Mouse (Mus musculus): Measurements from ENCODE around the gene Mindy3. TPM values are rescaled to one million over a fixed set of nuclear protein-coding genes. Genes with fewer than 3 reads are reported as not detected.
"Not testable (repeated sequence)": the region's sequence is repeated elsewhere in the genome, so short reads cannot be mapped to it uniquely, and the experiment has no call there.

The Mindy3 gene
- polyA plus RNA-seq (2015; fragmentation: Nextera tagmentation; extraction: Ambion mirVana): 42.2 and 43.7 TPM in 2 replicates

DNA sequence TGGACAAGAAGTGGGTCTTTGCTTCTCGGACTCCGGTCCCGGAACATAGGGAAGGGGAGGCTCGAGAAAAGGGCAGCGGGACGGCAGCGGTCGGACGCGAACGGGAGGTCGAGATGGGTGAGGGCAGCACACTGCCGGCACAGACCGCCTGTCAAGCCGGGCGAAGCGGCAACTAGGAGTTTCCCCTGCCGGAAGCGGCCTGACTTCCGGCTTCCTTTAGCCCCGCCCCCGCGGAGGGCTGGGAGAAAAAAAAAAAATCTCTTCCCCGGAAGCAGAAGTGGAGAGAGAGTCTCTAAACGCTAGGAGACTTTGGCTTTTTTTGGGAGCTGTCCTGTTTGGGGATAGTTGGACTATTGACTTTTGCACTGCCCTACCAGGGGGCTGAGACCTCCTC is at the start of gene Mindy3:
Gene Mindy3, minus strand, starts transcription at position 209 of the 394 bp plus-strand sequence.
- Histone ChIP-seq H3K27me3 (no peaks in the 10 kb centered on the region), H3K36me3 (ENCODE audit: poor library complexity, severe bottlenecking) (no peaks in the 10 kb centered on the region), H3K9ac (peak within 1 kb of the TSS; percentile 89), H3K27ac (peak within 1 kb of the TSS; percentile 49), H3K4me1 (peaks cover 12% of the 10 kb centered on the region), H3K4me3 (peak within 1 kb of the TSS; percentile 86), H3K9me3 (replicated peaks) (no peaks in the 10 kb centered on the region), H3K4me2 (peak within 1 kb of the TSS; percentile 79)
- 0% methylated on average over 25 of the region's 25 CpGs for WGBS
- peak; percentile 94 for ATAC-seq

DNA sequence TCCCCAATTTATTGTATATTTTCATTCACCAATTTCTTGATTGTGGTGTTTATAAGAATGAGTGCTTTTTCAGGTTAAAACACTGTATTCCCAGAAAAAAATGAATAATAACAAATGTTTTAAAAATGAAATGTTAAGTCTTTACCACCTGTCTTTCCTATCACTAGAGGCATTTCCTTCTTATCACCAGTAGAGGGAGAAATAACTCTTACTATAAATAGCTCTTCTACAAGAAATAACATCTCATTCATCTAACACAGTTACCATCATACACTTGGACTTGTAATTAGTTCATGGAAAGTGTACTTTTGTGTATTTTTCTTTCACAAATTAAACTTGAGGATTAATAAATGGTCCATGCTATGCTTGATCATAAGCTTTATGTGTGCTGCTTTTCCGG is 40.5 kb upstream of the Mindy3 start:
- WGBS: 79% methylated on average over 1 of the region's 1 CpGs
- no peaks in the 10 kb centered on the region for H3K4me1 ChIP-seq
- ATAC-seq: 0 out of 2 replicates have a peak, but pooled peaks have one; percentile 36

DNA sequence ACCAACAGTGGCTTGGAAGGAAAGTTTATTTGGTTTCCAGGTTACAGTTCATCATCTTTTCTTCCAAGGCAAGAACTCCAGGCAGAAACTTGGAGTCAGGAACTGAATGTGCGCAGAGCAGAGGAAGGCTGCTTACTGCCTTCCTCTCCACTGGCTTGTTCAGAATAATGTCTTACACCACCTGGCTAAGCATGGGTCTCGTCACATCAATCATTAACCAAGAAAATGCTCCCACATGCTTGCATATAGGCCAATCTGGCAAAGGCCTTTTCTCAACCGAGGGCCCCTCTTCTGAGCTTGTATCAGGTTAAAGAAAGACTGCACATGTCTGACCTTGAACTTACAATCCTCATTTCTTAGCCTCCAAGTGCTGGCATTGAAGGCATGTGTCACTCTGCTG is 30.8 kb upstream of the Mindy3 start:
- no peaks in the 10 kb centered on the region for H3K36me3 ChIP-seq (ENCODE audit: poor library complexity, severe bottlenecking)
- H3K4me2 ChIP-seq: no peak overlapping the region
- no peaks in the 10 kb centered on the region for H3K4me1 ChIP-seq
- 79% methylated on average over 3 of the region's 3 CpGs for WGBS
- H3K4me3 ChIP-seq: no peak overlapping the region
- no peaks in the 10 kb centered on the region for H3K27me3 ChIP-seq
- ATAC-seq: no peak
- H3K27ac ChIP-seq: no peak overlapping the region
- H3K9ac ChIP-seq: no peak overlapping the region
- H3K9me3 ChIP-seq (replicated peaks): no peaks in the 10 kb centered on the region

More for the DNA sequence above, 40.5 kb upstream of the Mindy3 start:
- Histone ChIP-seq H3K9ac (no peak overlapping the region), H3K9me3 (replicated peaks) (no peaks in the 10 kb centered on the region), H3K4me3 (no peak overlapping the region), H3K4me2 (no peak overlapping the region), H3K27ac (no peak overlapping the region), H3K27me3 (no peaks in the 10 kb centered on the region), H3K36me3 (ENCODE audit: poor library complexity, severe bottlenecking) (no peaks in the 10 kb centered on the region)

DNA sequence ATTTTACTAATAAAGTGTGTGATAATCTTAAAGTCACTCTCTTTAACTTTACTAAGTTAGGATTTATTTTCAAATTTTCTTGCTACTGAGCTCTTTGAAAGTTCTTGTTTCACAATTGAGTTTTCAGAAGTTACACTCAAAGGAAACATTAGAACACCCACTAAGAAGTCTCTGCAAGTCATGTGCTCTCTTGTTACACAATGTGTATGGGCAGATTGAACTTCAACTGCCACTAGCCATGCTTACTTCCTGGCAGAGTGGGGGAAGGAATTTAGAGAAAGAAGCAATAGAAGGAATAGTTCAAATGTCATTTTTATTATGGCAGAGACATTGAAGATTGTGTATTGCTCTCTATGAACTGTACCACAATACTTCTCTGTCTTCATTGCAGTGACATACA is 20.9 kb upstream of the Mindy3 start:
- Histone ChIP-seq H3K4me3 (no peak overlapping the region), H3K9ac (no peak overlapping the region), H3K27ac (no peak overlapping the region), H3K36me3 (ENCODE audit: poor library complexity, severe bottlenecking) (no peaks in the 10 kb centered on the region), H3K9me3 (replicated peaks) (no peaks in the 10 kb centered on the region), H3K27me3 (no peaks in the 10 kb centered on the region), H3K4me2 (no peak overlapping the region), H3K4me1 (no peaks in the 10 kb centered on the region)
- no peak for ATAC-seq

DNA sequence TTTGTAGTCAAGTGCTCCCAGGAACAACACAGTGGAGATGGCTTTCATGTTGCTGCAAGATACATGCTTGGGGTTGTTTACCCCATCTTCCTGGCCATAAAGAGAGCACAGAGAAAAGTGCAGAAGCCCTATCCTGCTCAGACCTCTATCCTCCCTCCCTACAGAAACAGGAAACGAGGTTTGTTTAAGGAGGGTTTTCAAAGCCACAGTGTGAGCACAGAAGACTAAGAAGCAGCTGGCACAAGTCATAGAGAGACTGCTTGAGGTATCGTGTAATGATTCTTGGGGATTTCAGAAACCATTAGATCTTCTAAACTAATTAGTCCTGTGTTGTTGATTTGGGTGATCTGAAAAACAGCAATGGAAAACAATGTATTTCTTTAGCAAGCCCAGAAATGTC is 20.3 kb upstream of the Mindy3 start:
- Histone ChIP-seq H3K4me3 (no peak overlapping the region), H3K4me1 (no peaks in the 10 kb centered on the region), H3K4me2 (no peak overlapping the region), H3K36me3 (ENCODE audit: poor library complexity, severe bottlenecking) (no peaks in the 10 kb centered on the region), H3K27ac (no peak overlapping the region), H3K9me3 (replicated peaks) (no peaks in the 10 kb centered on the region), H3K9ac (no peak overlapping the region), H3K27me3 (no peaks in the 10 kb centered on the region)
- 42% methylated on average over 2 of the region's 2 CpGs for WGBS
- ATAC-seq: no peak

DNA sequence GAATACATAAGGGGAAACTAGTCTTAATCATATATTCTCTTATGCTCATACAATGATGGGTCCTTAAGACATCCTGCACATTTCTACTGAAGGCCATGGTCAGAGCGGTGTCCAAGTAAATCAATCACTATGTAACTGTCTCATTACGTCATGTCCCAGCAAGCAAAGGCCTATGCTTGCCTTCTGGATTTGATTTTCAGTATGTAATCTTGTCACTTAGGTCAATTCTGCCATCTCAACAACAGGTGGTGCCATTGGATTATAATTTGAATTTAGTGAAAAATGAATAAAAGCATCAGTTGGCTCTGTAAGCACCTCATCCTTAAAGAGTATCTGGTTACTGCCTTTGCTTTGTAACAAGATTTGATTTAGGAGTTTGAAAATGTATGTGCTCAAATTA is 18.9 kb upstream of the Mindy3 start:
- ATAC-seq: 0 out of 2 replicates have a peak, but pooled peaks have one; percentile 33
- H3K4me1 ChIP-seq: no peaks in the 10 kb centered on the region
- H3K9ac ChIP-seq: no peak overlapping the region
- no peak overlapping the region for H3K4me2 ChIP-seq
- no peaks in the 10 kb centered on the region for H3K27me3 ChIP-seq
- H3K4me3 ChIP-seq: no peak overlapping the region
- WGBS: 92% methylated on average over 2 of the region's 2 CpGs
- H3K9me3 ChIP-seq (replicated peaks): no peaks in the 10 kb centered on the region
- H3K36me3 ChIP-seq (ENCODE audit: poor library complexity, severe bottlenecking): no peaks in the 10 kb centered on the region
- H3K27ac ChIP-seq: no peak overlapping the region

DNA sequence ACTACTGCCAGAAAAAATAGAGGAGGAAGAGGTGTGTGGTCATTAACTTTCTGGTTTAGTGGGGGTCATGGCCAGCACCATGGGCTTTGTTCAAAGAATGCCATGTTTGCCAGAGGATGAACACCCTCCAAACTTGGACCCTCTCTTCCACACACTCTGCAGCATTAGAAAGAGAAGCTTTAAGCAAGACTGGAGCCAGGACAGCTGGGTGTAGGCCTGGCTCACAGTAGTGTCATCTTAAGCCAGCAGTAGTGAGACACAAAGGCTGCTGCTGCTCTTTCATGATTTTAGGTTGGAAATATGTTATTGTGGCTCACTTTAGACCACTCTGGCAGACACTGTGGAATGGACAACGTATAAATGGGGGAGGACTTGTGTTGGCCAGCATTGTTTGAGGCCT is 12.8 kb upstream of the Mindy3 start:
- Histone ChIP-seq H3K4me3 (no peak overlapping the region), H3K27me3 (no peaks in the 10 kb centered on the region), H3K9me3 (replicated peaks) (no peaks in the 10 kb centered on the region), H3K27ac (no peak overlapping the region), H3K9ac (no peak overlapping the region), H3K4me1 (no peaks in the 10 kb centered on the region), H3K4me2 (no peak overlapping the region), H3K36me3 (ENCODE audit: poor library complexity, severe bottlenecking) (no peaks in the 10 kb centered on the region)
- no peak for ATAC-seq
- WGBS: 78% methylated on average over 1 of the region's 1 CpGs

DNA sequence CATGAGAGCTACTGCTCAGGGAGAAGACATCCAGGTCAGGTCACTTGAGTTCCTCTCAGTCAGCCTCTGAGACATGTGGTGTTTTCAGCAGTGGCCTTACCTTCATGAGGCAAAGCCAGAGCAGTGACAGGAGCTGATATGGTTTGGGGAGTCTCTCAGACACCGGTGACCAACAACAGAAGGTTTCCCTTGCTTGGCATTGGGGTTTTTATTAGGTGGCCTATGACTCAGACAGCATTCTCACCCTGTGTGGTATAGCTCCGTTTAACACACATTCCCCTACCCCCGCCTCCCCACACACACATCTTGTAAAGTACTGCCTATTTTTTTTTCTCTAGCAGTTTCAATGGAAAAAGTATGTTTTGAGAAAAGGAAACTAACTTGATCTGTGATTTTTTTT is 5.1 kb upstream of the Mindy3 start:
- Histone ChIP-seq H3K27ac (no peak overlapping the region), H3K27me3 (no peaks in the 10 kb centered on the region), H3K9ac (no peak overlapping the region), H3K36me3 (ENCODE audit: poor library complexity, severe bottlenecking) (no peaks in the 10 kb centered on the region), H3K4me3 (no peak overlapping the region), H3K4me1 (no peaks in the 10 kb centered on the region), H3K9me3 (replicated peaks) (no peaks in the 10 kb centered on the region), H3K4me2 (no peak overlapping the region)
- 84% methylated on average over 3 of the region's 3 CpGs for WGBS
- ATAC-seq: no peak

DNA sequence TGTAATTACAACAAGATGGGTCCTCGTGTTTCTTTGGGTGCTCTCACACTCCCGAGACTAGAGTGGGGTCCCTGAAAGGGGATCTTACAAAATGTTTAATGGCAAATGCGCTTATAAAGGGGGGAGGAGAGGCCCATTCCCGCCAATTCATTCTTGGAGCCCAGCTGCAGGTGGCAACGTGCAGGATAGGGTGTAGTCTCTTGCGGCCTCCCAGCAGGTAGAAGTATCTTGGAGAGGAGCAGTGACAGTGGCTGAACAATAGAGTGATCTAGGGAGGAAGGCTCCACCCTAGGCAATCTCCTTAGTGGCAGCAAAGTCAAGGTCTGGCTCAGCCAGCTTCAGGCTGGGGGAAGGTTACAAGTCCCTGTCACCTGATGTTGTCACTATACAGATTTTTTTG is 4.2 kb upstream of the Mindy3 start:
- not testable (repeated sequence) for H3K4me2 ChIP-seq, ATAC-seq
- WGBS: 59% methylated on average over 6 of the region's 6 CpGs

DNA sequence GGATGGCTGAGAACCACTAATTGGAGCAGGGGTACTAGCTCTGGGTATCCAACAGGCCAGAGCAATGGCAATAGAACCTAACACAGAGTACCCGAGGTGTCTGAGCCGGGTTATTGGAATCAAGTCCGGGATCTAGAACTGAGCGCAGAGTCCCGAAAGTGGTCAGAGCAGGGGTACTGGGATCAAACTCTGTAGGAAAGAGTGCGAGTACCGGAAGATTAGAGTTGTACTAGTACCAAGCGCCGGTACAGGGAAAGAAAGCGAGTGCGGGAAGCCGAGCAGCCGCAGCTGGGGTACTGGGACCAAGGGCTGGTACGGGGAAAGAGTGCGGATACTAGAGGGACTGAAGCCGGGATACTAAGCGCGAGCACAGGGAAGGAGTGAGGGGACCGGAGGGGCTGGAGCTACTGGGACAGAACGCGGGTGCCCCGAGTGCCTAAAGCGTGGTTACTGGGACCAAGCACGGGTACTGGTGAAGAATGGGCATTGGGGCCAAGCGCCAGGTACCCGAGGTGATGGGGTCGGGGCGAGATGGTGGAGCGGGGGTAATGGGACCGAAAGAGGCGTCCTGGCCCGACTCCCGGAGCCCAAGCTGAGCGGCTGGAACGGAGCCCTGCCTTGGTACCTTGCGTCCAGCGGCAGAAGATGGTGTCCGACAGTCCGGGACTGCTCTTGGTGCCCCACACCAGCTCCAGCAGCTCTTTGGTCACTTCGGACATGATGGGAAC is 572 bp downstream of the Mindy3 start:
- ATAC-seq: peak; percentile 78
- peak overlapping the region; percentile 49 for H3K27ac ChIP-seq

More for the DNA sequence above, 4.2 kb upstream of the Mindy3 start:
- not testable (repeated sequence) for H3K4me3 ChIP-seq; H3K27me3 ChIP-seq; H3K36me3 ChIP-seq (ENCODE audit: poor library complexity, severe bottlenecking); H3K4me1 ChIP-seq; H3K9me3 ChIP-seq (replicated peaks); H3K27ac ChIP-seq; H3K9ac ChIP-seq

DNA sequence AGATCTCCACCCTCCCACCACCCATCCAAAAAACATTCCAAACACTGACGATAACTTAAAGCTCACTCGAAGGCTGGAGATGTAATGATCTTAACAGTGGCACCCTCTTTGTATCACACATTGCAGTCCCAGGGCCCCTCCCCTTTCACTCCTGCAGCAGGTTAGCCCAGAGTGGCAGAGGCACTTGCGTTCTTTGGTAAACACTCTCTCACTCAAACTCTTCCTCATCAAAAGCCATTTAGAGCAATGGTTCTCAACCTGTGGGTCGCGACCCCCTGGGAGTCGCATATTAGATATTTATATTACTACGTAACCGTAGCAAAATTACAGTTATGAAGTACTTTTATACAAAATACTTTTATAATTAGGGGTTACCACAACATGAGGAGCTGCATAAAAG is 1.1 kb downstream of the Mindy3 start:
- no peak for ATAC-seq
- no peaks in the 10 kb centered on the region for H3K27me3 ChIP-seq
- H3K9ac ChIP-seq: peak overlapping the region; percentile 89
- H3K4me2 ChIP-seq: peak overlapping the region; percentile 79
- peaks cover 12% of the 10 kb centered on the region for H3K4me1 ChIP-seq
- H3K4me3 ChIP-seq: peak overlapping the region; percentile 86
- no peaks in the 10 kb centered on the region for H3K36me3 ChIP-seq (ENCODE audit: poor library complexity, severe bottlenecking)
- 52% methylated on average over 8 of the region's 8 CpGs for WGBS
- H3K9me3 ChIP-seq (replicated peaks): no peaks in the 10 kb centered on the region
- H3K27ac ChIP-seq: no peak overlapping the region

More for the DNA sequence above, 572 bp downstream of the Mindy3 start:
- Histone ChIP-seq H3K4me1 (peaks cover 12% of the 10 kb centered on the region), H3K9ac (peak overlapping the region; percentile 89), H3K36me3 (ENCODE audit: poor library complexity, severe bottlenecking) (no peaks in the 10 kb centered on the region), H3K27me3 (no peaks in the 10 kb centered on the region), H3K9me3 (replicated peaks) (no peaks in the 10 kb centered on the region), H3K4me2 (peak overlapping the region; percentile 79), H3K4me3 (peak overlapping the region; percentile 86)
- 1% methylated on average over 40 of the region's 40 CpGs for WGBS

DNA sequence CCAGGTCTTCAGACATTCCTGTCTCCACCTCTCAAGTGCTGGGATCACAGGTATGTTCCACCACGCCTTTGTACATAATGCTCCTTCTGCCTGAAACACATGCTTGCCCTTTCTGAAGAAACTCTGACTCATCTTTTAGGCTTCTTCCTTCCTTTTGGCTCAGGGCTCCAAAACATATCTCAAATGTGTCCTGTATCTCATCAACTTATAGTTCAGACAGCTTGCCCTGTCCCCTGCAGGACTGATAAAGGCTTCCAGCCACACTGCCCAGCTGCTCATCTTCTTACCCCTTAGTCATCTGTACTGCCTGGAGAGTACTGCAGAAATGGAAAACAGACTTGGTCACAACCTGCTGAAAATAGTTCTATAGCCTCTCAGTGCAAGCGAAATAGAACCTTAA is 7.0 kb downstream of the Mindy3 start:
- Histone ChIP-seq H3K27me3 (no peaks in the 10 kb centered on the region), H3K36me3 (ENCODE audit: poor library complexity, severe bottlenecking) (no peaks in the 10 kb centered on the region), H3K9ac (no peak overlapping the region), H3K4me1 (no peaks in the 10 kb centered on the region), H3K9me3 (replicated peaks) (no peaks in the 10 kb centered on the region), H3K4me2 (no peak overlapping the region), H3K27ac (no peak overlapping the region), H3K4me3 (no peak overlapping the region)
- ATAC-seq: no peak
- WGBS: 93% methylated on average over 2 of the region's 2 CpGs

DNA sequence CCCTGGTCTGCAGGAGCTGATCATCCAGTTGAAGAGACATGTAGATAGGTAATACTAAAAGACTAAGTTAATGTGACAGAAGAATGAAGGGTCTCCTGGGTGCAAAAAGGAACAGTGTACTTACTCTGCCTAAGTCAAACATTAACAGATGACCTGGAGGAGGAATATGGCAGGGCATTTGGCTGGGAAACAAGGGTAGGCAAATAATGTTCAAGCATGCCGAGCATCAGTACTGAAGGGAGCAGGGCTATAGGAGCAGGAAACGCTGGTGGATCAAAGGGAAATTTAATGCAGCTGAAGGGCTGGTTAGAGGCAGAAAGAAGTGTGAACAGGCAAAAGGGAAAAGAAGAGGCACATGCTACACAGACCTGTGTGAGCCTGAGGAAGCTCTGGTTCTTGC is 8.1 kb downstream of the Mindy3 start:
- no peak for ATAC-seq
- H3K9me3 ChIP-seq (replicated peaks): no peaks in the 10 kb centered on the region
- no peak overlapping the region for H3K4me2 ChIP-seq
- H3K27ac ChIP-seq: no peak overlapping the region
- no peaks in the 10 kb centered on the region for H3K4me1 ChIP-seq
- no peak overlapping the region for H3K4me3 ChIP-seq
- no peaks in the 10 kb centered on the region for H3K36me3 ChIP-seq (ENCODE audit: poor library complexity, severe bottlenecking)
- 82% methylated on average over 2 of the region's 2 CpGs for WGBS
- no peak overlapping the region for H3K9ac ChIP-seq
- no peaks in the 10 kb centered on the region for H3K27me3 ChIP-seq
